8 mouse cellular contexts compared by ENCODE assay signal in genomic region chr10:39371467-39371866, GRCm38 (mm10). TPM values are rescaled to one million over a fixed set of nuclear protein-coding genes. Genes with fewer than 3 reads are reported as not detected.
DNase-seq lines count a peak whose midpoint lies in the region; ATAC-seq and TF ChIP-seq lines count a peak whose summit lies in the region.

No protein-coding gene starts in this region.

- no peak for ATAC-seq in lung, embryonic 16.5 days (ENCODE audit: low read depth)
- ATAC-seq in embryonic facial prominence, embryonic 11.5 days (replicated peaks; ENCODE audit: insufficient number of reproducible peaks, low FRiP score, low TSS enrichment, low read depth) = no peak
- ATAC-seq in intestine, postnatal 0 days = no peak

- H3K4me2 ChIP-seq in lung, embryonic 16.5 days (ENCODE audit: low read depth, low read length) = peak overlapping the region; percentile 91
- H3K4me2 ChIP-seq in embryonic facial prominence, embryonic 11.5 days (ENCODE audit: low read depth, low read length) = peak overlapping the region; percentile 72
- peak overlapping the region; percentile 98; the same call in 1 of the 2 replicates for H3K4me2 ChIP-seq in intestine, postnatal 0 days (replicated peaks; ENCODE audit: low read depth)

- no peak overlapping the region for H3K27ac ChIP-seq in lung, embryonic 16.5 days (ENCODE audit: low read length)
- H3K27ac ChIP-seq in embryonic facial prominence, embryonic 11.5 days (replicated peaks; ENCODE audit: low read depth, low read length) = no peak overlapping the region
- no peak overlapping the region for H3K27ac ChIP-seq in intestine, postnatal 0 days (ENCODE audit: low read depth, low read length)
- H3K27ac ChIP-seq in olfactory bulb, adult 2 months (ENCODE audit: insufficient read depth, low read depth, low read length) = peak overlapping the region; percentile 72

- no peak for DNase-seq in lung, adult 2 months
- DNase-seq in embryonic facial prominence, embryonic 11.5 days (ENCODE audit: low spot score) = no peak
- DNase-seq in kidney, postnatal 36 days = no peak
- no peak for DNase-seq in spleen, adult 12 weeks (ENCODE audit: low spot score)
- DNase-seq in urinary bladder, postnatal 4 days (ENCODE audit: low spot score in 2 of 2) = no peak

- no peak for TF ChIP-seq CTCF in lung, adult 2 months (IDR thresholded peaks at IDR 0.05; ENCODE audit: insufficient read depth, low read length)
- no peak for TF ChIP-seq CTCF in intestine, postnatal 0 days (IDR thresholded peaks at IDR 0.05; ENCODE audit: low read depth)
- no peak for TF ChIP-seq CTCF in olfactory bulb, adult 2 months (IDR thresholded peaks at IDR 0.05; ENCODE audit: insufficient read depth, low read depth, low read length)

- no peak overlapping the region for H3K9ac ChIP-seq in lung, embryonic 16.5 days (ENCODE audit: low read length)
- H3K9ac ChIP-seq in embryonic facial prominence, embryonic 11.5 days (replicated peaks; ENCODE audit: low read length) = no peak overlapping the region; the same call in 1 of the 2 replicates
- H3K9ac ChIP-seq in intestine, postnatal 0 days (ENCODE audit: low read depth, low read length) = no peak overlapping the region

- no peak for TF ChIP-seq POLR2A in lung, adult 2 months (IDR thresholded peaks at IDR 0.05; ENCODE audit: borderline replicate concordance, extremely low read depth, low read depth, low read length)
- TF ChIP-seq POLR2A in olfactory bulb, adult 2 months (IDR thresholded peaks at IDR 0.05; ENCODE audit: insufficient read depth, low read depth, low read length) = no peak

- H3K36me3 ChIP-seq in lung, embryonic 16.5 days (ENCODE audit: control insufficient read depth, insufficient read depth, low read length) = no peaks in the 10 kb centered on the region
- no peaks in the 10 kb centered on the region for H3K36me3 ChIP-seq in embryonic facial prominence, embryonic 11.5 days (replicated peaks; ENCODE audit: control insufficient read depth, insufficient read depth, low read depth, low read length)
- H3K36me3 ChIP-seq in intestine, postnatal 0 days (ENCODE audit: control insufficient read depth, insufficient read depth) = no peaks in the 10 kb centered on the region

- peak overlapping the region; percentile 89; the same call in 1 of the 2 replicates for H3K4me3 ChIP-seq in lung, embryonic 16.5 days (ENCODE audit: low read length)
- no peak overlapping the region for H3K4me3 ChIP-seq in lung, adult 2 months (replicated peaks; ENCODE audit: extremely low read depth, low read depth, low read length)
- H3K4me3 ChIP-seq in embryonic facial prominence, embryonic 11.5 days (ENCODE audit: low read depth, low read length) = peak overlapping the region; percentile 72
- H3K4me3 ChIP-seq in intestine, postnatal 0 days (ENCODE audit: low read depth, low read length) = peak overlapping the region; percentile 90; the same call in 1 of the 2 replicates
- peak overlapping the region; percentile 46 for H3K4me3 ChIP-seq in olfactory bulb, adult 2 months (ENCODE audit: insufficient read depth, low read depth, low read length)

- H3K27me3 ChIP-seq in lung, embryonic 16.5 days (ENCODE audit: control insufficient read depth, insufficient read depth, low read depth, low read length) = peaks cover 3% of the 10 kb centered on the region; the same call in 1 of the 2 replicates
- no peaks in the 10 kb centered on the region for H3K27me3 ChIP-seq in embryonic facial prominence, embryonic 11.5 days (ENCODE audit: control insufficient read depth, insufficient read depth, low read length)
- H3K27me3 ChIP-seq in intestine, postnatal 0 days (replicated peaks; ENCODE audit: control insufficient read depth, insufficient read depth, low read length) = no peaks in the 10 kb centered on the region

- peaks cover 12% of the 10 kb centered on the region for H3K4me1 ChIP-seq in lung, embryonic 16.5 days (replicated peaks; ENCODE audit: control insufficient read depth, insufficient read depth, low read length)
- peaks cover 11% of the 10 kb centered on the region for H3K4me1 ChIP-seq in lung, adult 2 months (ENCODE audit: control insufficient read depth, insufficient read depth, low read length)
- H3K4me1 ChIP-seq in embryonic facial prominence, embryonic 11.5 days (ENCODE audit: control insufficient read depth, insufficient read depth, low read length) = no peaks in the 10 kb centered on the region
- peaks cover 15% of the 10 kb centered on the region for H3K4me1 ChIP-seq in intestine, postnatal 0 days (replicated peaks; ENCODE audit: control insufficient read depth, insufficient read depth, low read length)
- H3K4me1 ChIP-seq in olfactory bulb, adult 2 months (ENCODE audit: control insufficient read depth, insufficient read depth, low read length) = peaks cover 11% of the 10 kb centered on the region

- no peaks in the 10 kb centered on the region for H3K9me3 ChIP-seq in lung, embryonic 16.5 days (ENCODE audit: control insufficient read depth, low read length)
- no peaks in the 10 kb centered on the region for H3K9me3 ChIP-seq in embryonic facial prominence, embryonic 11.5 days (replicated peaks; ENCODE audit: control insufficient read depth, low read length)
- no peaks in the 10 kb centered on the region for H3K9me3 ChIP-seq in intestine, postnatal 0 days (ENCODE audit: control insufficient read depth)

- WGBS in lung, embryonic 16.5 days = 40% methylated on average over 2 of the region's 2 CpGs
- WGBS in lung, adult 2 months = 53% methylated on average over 2 of the region's 2 CpGs
- 35% methylated on average over 2 of the region's 2 CpGs for WGBS in embryonic facial prominence, embryonic 11.5 days
- WGBS in intestine, postnatal 0 days = 59% methylated on average over 2 of the region's 2 CpGs
- 15% methylated on average over 2 of the region's 2 CpGs for WGBS in olfactory bulb, adult 2 months

RNA-seq across cellular contexts. Expression of gene Fyn, which starts 2.8 kb away (rescaled TPM):
- 13.4 and 16.8 TPM in 2 replicates for polyA plus RNA-seq in lung, embryonic 16.5 days (2015; fragmentation: Nextera tagmentation; extraction: Ambion mirVana)
- 26.0 and 29.2 TPM in 2 replicates for polyA plus RNA-seq in lung, adult 2 months (2012; rRNA removed)
- 34.9 and 38.9 TPM in 2 replicates for polyA plus RNA-seq in embryonic facial prominence, embryonic 11.5 days (2014; fragmentation: Nextera tagmentation; extraction: Ambion mirVana)
- polyA plus RNA-seq in intestine, postnatal 0 days (2015; fragmentation: Nextera tagmentation; extraction: Ambion mirVana) = 13.3 and 13.5 TPM in 2 replicates
- polyA plus RNA-seq in olfactory bulb, adult 2 months (2012; ENCODE audit: insufficient read depth, insufficient read length, low replicate concordance, missing spikeins) = 322 TPM in 1 of 2 replicates, not detected in the other
